Mouse (Mus musculus): ENCODE data around the gene Bud13. TPM values are rescaled to one million over a fixed set of nuclear protein-coding genes. Genes with fewer than 3 reads are reported as not detected.
"Not testable (repeated sequence)": the region's sequence is repeated elsewhere in the genome, so short reads cannot be mapped to it uniquely, and the experiment has no call there.

Bud13 gene
- polyA plus RNA-seq, 1 experiment from 2014 or later: 22.5 TPM

- peak overlapping the region; percentile 44 for H3K4me2 ChIP-seq (replicated peaks)
- peak overlapping the region; percentile 15 for H3K4me3 ChIP-seq
- 1% methylated on average over 19 of the region's 19 CpGs for WGBS
- peak overlapping the region; percentile 48 for H3K9ac ChIP-seq
- no peaks in the 10 kb centered on the region for H3K36me3 ChIP-seq
- peak; percentile 59; the same call in 1 of the 2 replicates for ATAC-seq (ENCODE audit: low FRiP score)
- peak overlapping the region; percentile 92 for H3K27ac ChIP-seq
- H3K9me3 ChIP-seq (replicated peaks): no peaks in the 10 kb centered on the region
- 0 out of 2 replicates have a peak, but pooled peaks cover 2% of the 10 kb centered on the region for H3K27me3 ChIP-seq
- peaks cover 19% of the 10 kb centered on the region for H3K4me1 ChIP-seq
Measured at GRCm38 (mm10) chr9:46329250-46329648, 46.4 kb downstream of the Bud13 start.

GRCm38 (mm10) chr9:46329801-46330585 lies 47.2 kb downstream of the Bud13 start:
- peak overlapping the region; percentile 44 for H3K4me2 ChIP-seq (replicated peaks)
- peaks cover 23% of the 10 kb centered on the region for H3K4me1 ChIP-seq
- ATAC-seq (ENCODE audit: low FRiP score): no peak
- H3K9me3 ChIP-seq (replicated peaks): no peaks in the 10 kb centered on the region
- 0 out of 2 replicates have a peak, but pooled peaks cover 2% of the 10 kb centered on the region for H3K27me3 ChIP-seq
- 17% methylated on average over 24 of the region's 24 CpGs for WGBS
- H3K9ac ChIP-seq: no peak overlapping the region
- H3K4me3 ChIP-seq: no peak overlapping the region
- H3K27ac ChIP-seq: no peak overlapping the region
- no peaks in the 10 kb centered on the region for H3K36me3 ChIP-seq

GRCm38 (mm10) chr9:46330586-46330895 lies 47.7 kb downstream of the Bud13 start:
- no peaks in the 10 kb centered on the region for H3K36me3 ChIP-seq
- no peak overlapping the region for H3K9ac ChIP-seq
- ATAC-seq (ENCODE audit: low FRiP score): no peak
- no peak overlapping the region for H3K4me3 ChIP-seq
- 47% methylated on average over 6 of the region's 6 CpGs for WGBS
- H3K27ac ChIP-seq: no peak overlapping the region
- peaks cover 23% of the 10 kb centered on the region for H3K4me1 ChIP-seq
- H3K9me3 ChIP-seq (replicated peaks): no peaks in the 10 kb centered on the region
- H3K4me2 ChIP-seq (replicated peaks): no peak overlapping the region
- 0 out of 2 replicates have a peak, but pooled peaks cover 4% of the 10 kb centered on the region for H3K27me3 ChIP-seq

GRCm38 (mm10) chr9:46331301-46331700 lies 48.5 kb downstream of the Bud13 start:
- no peak for ATAC-seq (ENCODE audit: low FRiP score)
- 90% methylated on average over 1 of the region's 1 CpGs for WGBS
- H3K9ac ChIP-seq: no peak overlapping the region
- H3K36me3 ChIP-seq: no peaks in the 10 kb centered on the region
- no peak overlapping the region for H3K4me2 ChIP-seq (replicated peaks)
- no peak overlapping the region for H3K27ac ChIP-seq
- peaks cover 23% of the 10 kb centered on the region for H3K4me1 ChIP-seq
- no peak overlapping the region for H3K4me3 ChIP-seq
- H3K9me3 ChIP-seq (replicated peaks): no peaks in the 10 kb centered on the region
- H3K27me3 ChIP-seq: 0 out of 2 replicates have a peak, but pooled peaks cover 7% of the 10 kb centered on the region

- no peak for ATAC-seq (ENCODE audit: low FRiP score)
- Histone ChIP-seq H3K27me3 (0 out of 2 replicates have a peak, but pooled peaks cover 7% of the 10 kb centered on the region), H3K4me3 (no peak overlapping the region), H3K4me1 (peaks cover 28% of the 10 kb centered on the region), H3K9ac (no peak overlapping the region), H3K9me3 (replicated peaks) (no peaks in the 10 kb centered on the region), H3K4me2 (replicated peaks) (no peak overlapping the region), H3K27ac (no peak overlapping the region), H3K36me3 (no peaks in the 10 kb centered on the region)
- WGBS: 31% methylated on average over 26 of the region's 26 CpGs
Measured at GRCm38 (mm10) chr9:46334471-46335025, 51.7 kb downstream of the Bud13 start.

- Histone ChIP-seq H3K4me3 (no peak overlapping the region), H3K27me3 (0 out of 2 replicates have a peak, but pooled peaks cover 7% of the 10 kb centered on the region), H3K9me3 (replicated peaks) (no peaks in the 10 kb centered on the region), H3K36me3 (no peaks in the 10 kb centered on the region), H3K4me2 (replicated peaks) (no peak overlapping the region), H3K27ac (no peak overlapping the region), H3K4me1 (peaks cover 25% of the 10 kb centered on the region), H3K9ac (no peak overlapping the region)
- 80% methylated on average over 10 of the region's 10 CpGs for WGBS
- ATAC-seq (ENCODE audit: low FRiP score): no peak
Measured at GRCm38 (mm10) chr9:46335461-46335995, 52.7 kb downstream of the Bud13 start.

- not testable (repeated sequence) for H3K27ac ChIP-seq; H3K9me3 ChIP-seq (replicated peaks); H3K27me3 ChIP-seq; H3K4me3 ChIP-seq; H3K9ac ChIP-seq; ATAC-seq (ENCODE audit: low FRiP score); H3K36me3 ChIP-seq; H3K4me2 ChIP-seq (replicated peaks)
- H3K4me1 ChIP-seq: peaks cover 25% of the 10 kb centered on the region
- 65% methylated on average over 11 of the region's 14 CpGs for WGBS
Measured at GRCm38 (mm10) chr9:46336294-46336693, 53.5 kb downstream of the Bud13 start.

- H3K4me2 ChIP-seq (replicated peaks): no peak overlapping the region
- H3K27ac ChIP-seq: peak overlapping the region; percentile 58
- 0 out of 2 replicates have a peak, but pooled peaks cover 7% of the 10 kb centered on the region for H3K27me3 ChIP-seq
- 62% methylated on average over 7 of the region's 7 CpGs for WGBS
- H3K4me3 ChIP-seq: no peak overlapping the region
- peaks cover 25% of the 10 kb centered on the region for H3K4me1 ChIP-seq
- no peak overlapping the region for H3K9ac ChIP-seq
- H3K36me3 ChIP-seq: no peaks in the 10 kb centered on the region
- H3K9me3 ChIP-seq (replicated peaks): no peaks in the 10 kb centered on the region
- ATAC-seq (ENCODE audit: low FRiP score): no peak
Measured at GRCm38 (mm10) chr9:46337331-46337730, 54.5 kb downstream of the Bud13 start.

GRCm38 (mm10) chr9:46337852-46338291 lies 55.1 kb downstream of the Bud13 start:
- no peaks in the 10 kb centered on the region for H3K36me3 ChIP-seq
- peak; percentile 89 for ATAC-seq (ENCODE audit: low FRiP score)
- peaks cover 25% of the 10 kb centered on the region for H3K4me1 ChIP-seq
- WGBS: 0% methylated on average over 3 of the region's 3 CpGs
- H3K9ac ChIP-seq: no peak overlapping the region
- H3K27ac ChIP-seq: peak overlapping the region; percentile 58
- H3K9me3 ChIP-seq (replicated peaks): no peaks in the 10 kb centered on the region
- H3K27me3 ChIP-seq: 0 out of 2 replicates have a peak, but pooled peaks cover 7% of the 10 kb centered on the region
- no peak overlapping the region for H3K4me3 ChIP-seq
- H3K4me2 ChIP-seq (replicated peaks): 0 out of 2 replicates have a peak overlapping the region, but pooled peaks have one; percentile 16

GRCm38 (mm10) chr9:46338384-46338783 lies 55.6 kb downstream of the Bud13 start:
- Histone ChIP-seq H3K4me2 (replicated peaks) (no peak overlapping the region), H3K27ac (peak overlapping the region; percentile 58), H3K9ac (no peak overlapping the region), H3K4me1 (peaks cover 25% of the 10 kb centered on the region), H3K36me3 (no peaks in the 10 kb centered on the region), H3K4me3 (no peak overlapping the region), H3K27me3 (0 out of 2 replicates have a peak, but pooled peaks cover 5% of the 10 kb centered on the region), H3K9me3 (replicated peaks) (no peaks in the 10 kb centered on the region)
- ATAC-seq (ENCODE audit: low FRiP score): peak; percentile 35; the same call in 1 of the 2 replicates
- 14% methylated on average over 4 of the region's 4 CpGs for WGBS

GRCm38 (mm10) chr9:46339051-46339652 lies 56.3 kb downstream of the Bud13 start:
- Histone ChIP-seq H3K4me2 (replicated peaks) (no peak overlapping the region), H3K9me3 (replicated peaks) (no peaks in the 10 kb centered on the region), H3K27ac (no peak overlapping the region), H3K4me1 (peaks cover 25% of the 10 kb centered on the region), H3K4me3 (no peak overlapping the region), H3K27me3 (0 out of 2 replicates have a peak, but pooled peaks cover 4% of the 10 kb centered on the region), H3K36me3 (no peaks in the 10 kb centered on the region), H3K9ac (no peak overlapping the region)
- no peak for ATAC-seq (ENCODE audit: low FRiP score)
- WGBS: 89% methylated on average over 4 of the region's 4 CpGs
